Mouse (Mus musculus): Measurements from ENCODE around the gene Jhy. TPM values are rescaled to one million over a fixed set of nuclear protein-coding genes. Genes with fewer than 3 reads are reported as not detected.

The Jhy gene
- 1.0 and 2.0 TPM in 2 replicates for polyA plus RNA-seq (2015; fragmentation: Nextera tagmentation; extraction: Ambion mirVana)

DNA sequence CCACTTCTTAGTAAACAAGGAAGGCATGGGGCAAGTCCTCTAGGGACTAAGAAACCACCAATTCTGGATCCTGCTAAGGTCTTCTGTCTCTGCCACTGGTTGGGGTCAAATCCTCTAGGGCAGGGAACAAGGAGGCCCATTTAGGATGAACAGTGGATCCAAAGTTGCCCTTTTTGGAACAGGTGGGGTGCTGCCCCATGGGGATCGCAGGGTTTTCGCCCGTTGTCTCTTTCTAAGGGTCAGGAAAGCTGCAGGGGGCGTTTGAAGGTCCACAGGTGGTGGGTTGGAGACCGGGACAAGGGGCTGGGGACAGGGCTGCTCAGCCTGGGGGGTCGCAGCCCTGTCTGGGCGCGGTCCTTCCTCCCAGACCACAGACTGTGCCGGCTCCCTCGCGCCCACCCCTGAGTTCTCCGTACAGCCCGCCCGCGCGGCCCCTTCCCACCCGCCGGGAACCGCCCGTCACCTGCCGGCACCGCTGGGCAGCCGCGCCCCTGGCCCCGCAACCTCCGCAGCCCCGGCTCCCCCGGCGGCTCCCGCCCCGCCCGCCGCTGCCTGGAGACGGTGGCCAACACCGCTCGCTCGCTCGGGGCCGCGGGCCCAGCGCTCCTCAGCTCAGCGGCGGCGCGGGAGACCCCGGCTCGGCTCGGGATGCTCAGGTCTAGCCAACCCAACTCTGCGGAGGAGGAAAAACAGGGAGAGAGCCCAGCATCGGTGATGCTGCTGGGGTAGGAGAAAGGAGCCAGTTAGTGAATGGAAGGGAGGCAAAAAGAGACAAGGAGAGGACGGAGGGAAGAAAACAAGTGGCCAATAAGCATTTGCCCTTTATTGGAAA lies at the start of gene Jhy:
Gene Jhy, minus strand, starts transcription at position 533 of the 832 bp plus-strand sequence.
- Histone ChIP-seq H3K4me1 (replicated peaks) (peaks cover 20% of the 10 kb centered on the region), H3K27me3 (peaks cover 54% of the 10 kb centered on the region), H3K36me3 (no peaks in the 10 kb centered on the region), H3K4me3 (peak within 1 kb of the TSS; percentile 52), H3K4me2 (peak within 1 kb of the TSS; percentile 90), H3K27ac (replicated peaks) (peak within 1 kb of the TSS; percentile 46; the same call in 1 of the 2 replicates), H3K9me3 (no peaks in the 10 kb centered on the region), H3K9ac (peak within 1 kb of the TSS; percentile 77)
- peak; percentile 84 for ATAC-seq (ENCODE audit: low read depth)
- WGBS, result 1% methylated on average over 42 of the region's 51 CpGs

DNA sequence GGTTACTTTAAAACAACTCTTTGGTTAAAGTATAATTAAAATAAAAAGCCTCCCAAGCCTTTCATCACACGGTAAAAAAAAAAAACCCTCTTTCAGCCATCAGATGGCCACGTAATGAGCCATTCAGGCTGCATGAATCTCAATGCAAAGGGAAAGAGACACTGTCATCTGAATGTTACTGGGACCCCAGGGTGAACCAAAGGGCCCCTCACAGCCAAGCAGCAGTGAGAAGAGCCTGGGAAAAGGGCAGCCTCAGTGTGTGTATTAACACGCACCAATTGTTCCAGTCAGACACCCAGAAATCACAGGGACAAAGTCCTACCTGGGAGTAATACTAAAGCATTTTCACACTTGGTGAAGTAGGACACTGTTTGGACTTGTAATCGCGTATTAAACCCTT lies 48.5 kb upstream of the Jhy start:
- no peak overlapping the region for H3K4me3 ChIP-seq
- no peaks in the 10 kb centered on the region for H3K9me3 ChIP-seq
- peak overlapping the region; percentile 85 for H3K27ac ChIP-seq (replicated peaks)
- H3K36me3 ChIP-seq, result peaks cover 9% of the 10 kb centered on the region; the same call in 1 of the 2 replicates
- ATAC-seq (ENCODE audit: low read depth), result 0 out of 2 replicates have a peak, but pooled peaks have one; percentile 63
- H3K4me2 ChIP-seq, result 0 out of 2 replicates have a peak overlapping the region, but pooled peaks have one; percentile 11
- no peak overlapping the region for H3K9ac ChIP-seq
- H3K4me1 ChIP-seq (replicated peaks), result peaks cover 31% of the 10 kb centered on the region
- WGBS, result 32% methylated on average over 5 of the region's 5 CpGs
- H3K27me3 ChIP-seq, result no peaks in the 10 kb centered on the region

DNA sequence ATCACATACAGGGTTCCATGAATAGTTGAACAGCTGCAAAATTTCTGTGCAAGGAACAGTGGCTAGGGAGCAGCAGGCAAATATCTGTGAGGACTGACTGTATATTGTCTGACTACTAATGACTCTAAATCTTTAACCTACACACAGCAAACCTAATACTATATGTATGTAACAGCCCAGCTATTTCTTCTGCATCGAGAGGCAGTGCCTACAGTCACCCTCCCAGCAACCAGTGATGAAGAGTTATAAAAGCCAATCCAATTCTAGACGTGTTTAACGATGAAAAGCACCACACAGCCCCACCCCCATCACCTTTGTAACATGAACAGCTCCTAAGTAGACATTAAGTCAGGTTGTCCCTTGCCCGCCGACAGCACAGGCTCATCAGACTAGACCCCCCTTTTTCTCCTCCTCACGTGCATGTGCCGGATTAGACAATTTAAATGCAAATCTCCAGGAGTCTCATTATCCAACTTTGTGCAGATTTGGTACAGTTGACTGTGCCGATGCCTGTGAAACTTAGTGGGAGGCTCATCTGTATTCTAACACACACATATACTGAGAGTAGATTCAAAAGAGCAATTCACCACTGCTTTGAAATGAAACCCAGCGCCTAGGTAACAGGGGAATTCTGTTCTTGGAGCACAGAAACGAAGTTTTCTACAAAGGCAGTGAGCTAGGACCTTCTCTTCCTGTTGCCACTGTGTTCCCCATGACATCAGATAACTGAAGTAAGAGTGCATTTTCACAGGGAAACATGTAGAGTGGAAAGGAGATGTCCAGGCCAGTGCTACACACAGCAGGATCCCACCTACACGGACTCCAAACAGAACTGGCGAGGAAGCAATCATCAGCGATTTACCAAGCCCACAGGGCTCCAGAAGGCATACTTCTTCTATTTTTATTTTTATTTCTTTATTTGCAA lies 47.9 kb upstream of the Jhy start:
- Histone ChIP-seq H3K27ac (replicated peaks) (peak overlapping the region; percentile 85), H3K36me3 (peaks cover 3% of the 10 kb centered on the region; the same call in 1 of the 2 replicates), H3K9ac (0 out of 2 replicates have a peak overlapping the region, but pooled peaks have one; percentile 0), H3K27me3 (no peaks in the 10 kb centered on the region), H3K9me3 (no peaks in the 10 kb centered on the region), H3K4me3 (no peak overlapping the region), H3K4me1 (replicated peaks) (peaks cover 31% of the 10 kb centered on the region), H3K4me2 (peak overlapping the region; percentile 11; the same call in 1 of the 2 replicates)
- ATAC-seq (ENCODE audit: low read depth), result peak; percentile 91
- WGBS, result 32% methylated on average over 13 of the region's 13 CpGs

DNA sequence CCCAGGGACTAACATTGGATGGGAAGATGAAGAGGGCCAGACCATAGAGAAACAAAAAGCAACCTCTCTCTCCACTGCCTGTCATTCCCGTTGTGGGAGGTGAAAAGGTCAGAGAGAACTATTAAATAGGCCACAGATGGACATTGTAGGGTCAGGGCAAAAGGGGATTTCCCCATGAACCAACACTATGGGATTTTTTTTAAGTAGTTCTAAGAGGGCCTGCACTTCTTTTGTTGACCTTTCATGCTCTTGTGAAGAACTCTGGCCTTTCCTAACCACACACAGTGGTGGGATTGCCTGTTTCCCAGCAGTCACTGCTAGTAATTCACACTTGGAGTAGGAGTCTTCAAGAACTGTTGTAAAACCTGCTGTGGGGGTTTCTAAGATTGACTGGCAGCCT lies 43.9 kb upstream of the Jhy start:
- no peak overlapping the region for H3K27ac ChIP-seq (replicated peaks)
- H3K4me3 ChIP-seq, result no peak overlapping the region
- ATAC-seq (ENCODE audit: low read depth), result no peak
- peaks cover 22% of the 10 kb centered on the region for H3K4me1 ChIP-seq (replicated peaks)
- WGBS, result 3% methylated on average over 1 of the region's 1 CpGs
- no peaks in the 10 kb centered on the region for H3K36me3 ChIP-seq
- H3K9me3 ChIP-seq, result no peaks in the 10 kb centered on the region
- no peaks in the 10 kb centered on the region for H3K27me3 ChIP-seq
- no peak overlapping the region for H3K9ac ChIP-seq
- no peak overlapping the region for H3K4me2 ChIP-seq

DNA sequence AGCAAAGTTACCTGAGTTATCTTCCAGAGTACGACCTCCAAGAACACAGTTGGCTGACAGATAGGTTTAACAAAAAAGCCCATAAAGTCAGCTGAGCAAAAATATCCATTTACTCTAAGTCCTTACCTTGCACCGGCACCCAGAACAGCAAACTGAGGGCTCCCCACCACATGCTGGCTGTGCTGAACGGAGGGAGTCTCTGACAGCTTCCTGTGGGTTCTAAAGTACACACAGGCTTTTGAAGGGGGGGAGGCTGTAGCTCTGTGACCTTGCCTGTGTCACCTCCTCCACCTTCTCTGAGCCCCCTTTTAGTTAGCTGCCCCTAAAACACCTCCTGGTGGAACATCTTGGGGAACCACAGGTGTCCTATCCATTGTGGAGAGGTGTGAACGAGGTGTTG lies 40.5 kb upstream of the Jhy start, which contains the start of gene Crtam:
Gene Crtam, minus strand, starts transcription at position 214 of the 400 bp plus-strand sequence.
- WGBS, result 77% methylated on average over 4 of the region's 4 CpGs
- H3K4me3 ChIP-seq, result no peak within 1 kb of the TSS
- no peaks in the 10 kb centered on the region for H3K36me3 ChIP-seq
- ATAC-seq (ENCODE audit: low read depth), result no peak
- H3K27me3 ChIP-seq, result no peaks in the 10 kb centered on the region
- H3K9me3 ChIP-seq, result no peaks in the 10 kb centered on the region
- no peak within 1 kb of the TSS for H3K4me2 ChIP-seq
- H3K4me1 ChIP-seq (replicated peaks), result peaks cover 6% of the 10 kb centered on the region; the same call in 1 of the 2 replicates
- H3K9ac ChIP-seq, result no peak within 1 kb of the TSS
- no peak within 1 kb of the TSS for H3K27ac ChIP-seq (replicated peaks)

DNA sequence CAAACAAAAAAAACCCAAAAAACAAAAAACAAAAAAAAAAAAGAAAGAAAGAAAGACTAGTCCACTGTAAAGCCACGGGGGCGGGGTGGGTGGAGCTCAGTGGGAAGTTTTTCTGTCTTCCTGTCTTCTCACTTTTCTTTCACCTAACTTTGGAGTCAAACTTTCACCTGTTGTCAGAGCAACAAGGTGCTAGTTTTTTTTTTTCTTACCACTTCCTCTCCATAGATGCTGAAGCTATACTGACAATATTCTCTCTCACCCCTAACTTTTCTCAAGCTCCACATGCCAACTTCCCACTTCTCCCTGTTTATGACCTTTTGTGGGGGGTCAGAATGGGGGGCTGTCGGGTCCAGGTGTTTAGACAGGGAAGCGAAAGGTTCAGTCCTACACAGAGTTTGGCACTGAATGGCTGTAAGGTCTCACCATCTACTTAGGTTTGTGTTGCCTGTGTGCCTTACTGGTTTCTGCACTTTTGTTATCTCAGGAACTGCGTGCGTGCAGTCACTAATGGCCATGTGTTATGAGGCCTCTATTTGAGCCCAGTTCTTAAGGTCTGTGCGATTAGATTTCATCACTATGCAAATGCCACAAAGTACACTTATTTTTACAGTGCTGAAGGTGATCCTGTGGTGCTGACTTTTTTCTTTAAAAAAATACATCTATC lies 33.3 kb upstream of the Jhy start:
- H3K4me1 ChIP-seq (replicated peaks), result peaks cover 6% of the 10 kb centered on the region; the same call in 1 of the 2 replicates

DNA sequence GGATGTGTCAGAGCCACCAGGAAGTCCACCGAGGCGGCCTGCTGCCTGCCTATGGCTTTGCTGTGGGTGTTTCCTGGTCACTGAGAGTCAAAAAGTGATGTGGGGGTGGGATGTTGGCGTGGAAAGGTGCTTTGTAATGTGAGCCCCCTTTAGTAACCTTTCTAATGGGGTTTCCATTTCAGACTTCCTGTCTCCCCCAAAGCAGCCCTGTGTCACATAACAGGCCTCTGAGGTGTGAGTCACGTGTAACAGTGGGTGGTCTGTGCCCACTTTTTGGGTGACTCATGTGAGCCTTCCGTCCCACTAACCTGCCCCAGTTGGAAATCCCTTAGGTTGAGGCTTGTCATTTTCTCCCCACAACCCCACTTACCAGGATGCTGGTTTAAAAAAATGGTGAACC lies 30.2 kb upstream of the Jhy start:
- ATAC-seq (ENCODE audit: low read depth), result no peak
- H3K4me2 ChIP-seq, result no peak overlapping the region
- peaks cover 12% of the 10 kb centered on the region for H3K4me1 ChIP-seq (replicated peaks)
- no peak overlapping the region for H3K27ac ChIP-seq (replicated peaks)
- H3K4me3 ChIP-seq, result no peak overlapping the region
- H3K9me3 ChIP-seq, result no peaks in the 10 kb centered on the region
- WGBS, result 83% methylated on average over 5 of the region's 5 CpGs
- H3K36me3 ChIP-seq, result no peaks in the 10 kb centered on the region
- H3K9ac ChIP-seq, result no peak overlapping the region
- H3K27me3 ChIP-seq, result no peaks in the 10 kb centered on the region

More for the DNA sequence above, 33.3 kb upstream of the Jhy start:
- H3K9ac ChIP-seq, result no peak overlapping the region
- H3K27ac ChIP-seq (replicated peaks), result no peak overlapping the region
- no peaks in the 10 kb centered on the region for H3K36me3 ChIP-seq
- ATAC-seq (ENCODE audit: low read depth), result no peak
- no peak overlapping the region for H3K4me3 ChIP-seq
- no peaks in the 10 kb centered on the region for H3K27me3 ChIP-seq
- no peak overlapping the region for H3K4me2 ChIP-seq
- H3K9me3 ChIP-seq, result no peaks in the 10 kb centered on the region
- WGBS, result 91% methylated on average over 7 of the region's 7 CpGs

DNA sequence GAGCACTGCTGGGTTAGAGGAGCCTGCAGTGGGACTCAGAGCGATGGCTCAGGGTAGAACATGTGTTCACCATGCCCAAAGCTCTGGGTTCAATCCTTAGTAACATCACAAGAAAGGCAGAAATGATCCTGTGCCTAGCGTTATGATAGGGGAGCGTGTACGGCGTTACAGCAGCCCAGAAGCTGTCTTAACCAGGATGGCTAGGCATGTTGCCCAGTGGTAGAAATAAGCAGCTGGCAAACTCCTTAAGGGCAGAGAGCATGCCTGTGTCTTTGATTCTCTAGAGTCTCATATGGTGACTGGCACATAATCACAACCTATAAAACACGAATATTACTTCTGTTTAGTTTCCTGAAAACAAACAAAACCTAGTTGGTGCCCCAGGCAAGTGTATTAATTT lies 27.6 kb upstream of the Jhy start:
- Histone ChIP-seq H3K4me3 (no peak overlapping the region), H3K36me3 (no peaks in the 10 kb centered on the region), H3K9me3 (no peaks in the 10 kb centered on the region), H3K4me1 (replicated peaks) (peaks cover 12% of the 10 kb centered on the region), H3K4me2 (no peak overlapping the region), H3K27ac (replicated peaks) (0 out of 2 replicates have a peak overlapping the region, but pooled peaks have one; percentile 23), H3K27me3 (no peaks in the 10 kb centered on the region), H3K9ac (no peak overlapping the region)
- 62% methylated on average over 6 of the region's 6 CpGs for WGBS
- peak; percentile 40; the same call in 1 of the 2 replicates for ATAC-seq (ENCODE audit: low read depth)

DNA sequence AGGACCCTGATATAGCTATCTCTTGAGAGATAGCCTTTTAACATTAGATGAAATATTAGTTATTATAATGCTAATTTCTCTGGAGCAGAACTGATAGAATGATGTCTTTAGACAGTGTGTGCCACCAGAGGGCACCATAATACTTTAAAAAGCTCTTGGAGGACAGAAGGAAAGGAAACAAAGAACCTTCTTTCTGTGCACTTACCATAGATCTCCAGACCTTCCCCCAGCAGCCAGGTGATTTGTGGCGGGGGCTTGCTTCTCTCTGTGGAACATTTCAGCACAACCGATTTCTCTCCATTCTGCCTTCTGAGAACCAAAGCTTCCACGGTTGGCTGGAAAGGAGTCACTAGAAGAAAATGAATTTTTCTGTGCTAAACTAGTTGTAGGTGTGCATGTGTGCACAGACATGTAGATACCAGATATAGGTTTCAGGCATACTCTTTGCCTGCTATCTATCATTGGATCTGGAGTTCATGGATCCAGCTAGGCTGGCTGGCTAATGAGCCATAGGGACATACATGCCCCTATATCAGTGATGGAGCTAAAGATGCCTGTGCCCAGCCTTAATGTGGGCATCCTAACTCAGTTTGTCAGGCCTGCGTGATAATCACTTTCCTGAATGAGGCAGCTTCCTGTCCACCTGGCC lies 26.1 kb upstream of the Jhy start:
- WGBS, result 26% methylated on average over 4 of the region's 4 CpGs
- H3K9ac ChIP-seq, result peak overlapping the region; percentile 23; the same call in 1 of the 2 replicates

DNA sequence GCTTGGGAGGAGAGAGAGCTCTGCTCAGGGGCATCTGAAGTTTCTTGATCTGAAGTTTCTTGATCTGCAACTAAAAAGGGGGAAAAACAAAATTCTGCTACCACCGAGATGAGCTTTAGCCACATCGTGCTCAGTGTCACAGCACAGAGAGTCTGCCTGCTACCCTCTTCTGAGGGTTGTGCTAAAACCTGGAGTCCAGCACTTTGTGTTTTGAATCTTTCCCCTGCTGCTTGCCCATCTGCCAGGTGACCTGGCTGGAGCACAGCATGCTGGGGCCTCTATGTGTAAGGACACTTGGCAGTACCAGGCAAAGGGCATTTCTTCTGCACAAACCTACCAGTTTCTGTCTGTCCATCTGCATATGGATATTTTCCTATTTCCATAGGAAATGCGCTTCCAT lies 20.4 kb upstream of the Jhy start:
- Histone ChIP-seq H3K36me3 (no peaks in the 10 kb centered on the region), H3K9me3 (no peaks in the 10 kb centered on the region), H3K27me3 (0 out of 2 replicates have a peak, but pooled peaks cover 6% of the 10 kb centered on the region), H3K4me2 (no peak overlapping the region), H3K9ac (no peak overlapping the region), H3K4me3 (no peak overlapping the region), H3K27ac (replicated peaks) (no peak overlapping the region), H3K4me1 (replicated peaks) (no peaks in the 10 kb centered on the region)
- WGBS, result 72% methylated on average over 3 of the region's 3 CpGs
- no peak for ATAC-seq (ENCODE audit: low read depth)

More for the DNA sequence above, 26.1 kb upstream of the Jhy start:
- Histone ChIP-seq H3K4me3 (no peak overlapping the region), H3K36me3 (no peaks in the 10 kb centered on the region), H3K27ac (replicated peaks) (peak overlapping the region; percentile 71), H3K9me3 (no peaks in the 10 kb centered on the region), H3K4me1 (replicated peaks) (peaks cover 12% of the 10 kb centered on the region), H3K27me3 (no peaks in the 10 kb centered on the region), H3K4me2 (no peak overlapping the region)
- ATAC-seq (ENCODE audit: low read depth), result peak; percentile 75

DNA sequence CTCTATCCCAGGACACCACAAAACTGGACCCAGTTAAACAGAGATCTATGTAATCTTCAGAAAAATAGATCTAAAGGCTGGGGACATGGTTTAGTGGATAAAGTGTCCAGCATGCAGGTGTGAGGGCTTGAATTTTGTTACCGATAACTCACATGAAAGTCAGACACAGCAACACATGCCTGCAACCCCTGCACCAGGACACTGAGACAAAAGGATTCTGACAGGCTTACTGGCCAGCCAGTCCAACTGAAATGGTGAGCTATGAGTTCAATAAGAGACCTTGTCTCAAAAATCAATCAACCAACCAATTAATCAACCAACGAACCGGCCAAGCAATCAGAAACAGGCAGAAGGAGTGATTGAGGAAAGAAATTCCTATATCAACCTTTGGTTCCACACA lies 19.8 kb upstream of the Jhy start:
- 88% methylated on average over 3 of the region's 3 CpGs for WGBS
- Histone ChIP-seq H3K27me3 (0 out of 2 replicates have a peak, but pooled peaks cover 6% of the 10 kb centered on the region), H3K4me1 (replicated peaks) (no peaks in the 10 kb centered on the region), H3K9me3 (no peaks in the 10 kb centered on the region), H3K4me2 (no peak overlapping the region), H3K4me3 (no peak overlapping the region), H3K27ac (replicated peaks) (no peak overlapping the region), H3K9ac (no peak overlapping the region), H3K36me3 (no peaks in the 10 kb centered on the region)
- ATAC-seq (ENCODE audit: low read depth), result no peak

Measured in neural tube, embryonic 13.5 days (tissue).